Mouse (Mus musculus) liver, embryonic 15.5 days (tissue): ENCODE results near the gene Vinac1. TPM values are rescaled to one million over a fixed set of nuclear protein-coding genes. Genes with fewer than 3 reads are reported as not detected.
"Not testable (repeated sequence)": the region's sequence is repeated elsewhere in the genome, so short reads cannot be mapped to it uniquely, and the experiment has no call there.

Experiments
- ATAC-seq: fragments of 200-750 bp; cut with Nextera tagmentation; 2 replicates; pipeline ENCODE4 v1.8.0; 2017; ENCODE audit warnings: moderate number of reproducible peaks, mild to moderate bottlenecking, moderate library complexity; ENCODE audit not compliant: insufficient read depth
- H3K27ac ChIP-seq: fragments of 300-500 bp; sonication (generic); replicated peaks from 2 replicates; pipeline ENCODE4 v1.5.1; 2015; ENCODE audit warnings: mild to moderate bottlenecking, inconsistent platforms
- H3K27me3 ChIP-seq: fragments of 300-500 bp; sonication (generic); 2 replicates; pipeline ENCODE4 v1.6.1; 2015; ENCODE audit warnings: mild to moderate bottlenecking, inconsistent platforms
- H3K36me3 ChIP-seq: fragments of 300-500 bp; sonication (generic); replicated peaks from 2 replicates; pipeline ENCODE4 v1.6.1; 2015; ENCODE audit warnings: moderate library complexity, mild to moderate bottlenecking, inconsistent platforms
- H3K4me1 ChIP-seq: fragments of 300-500 bp; sonication (generic); replicated peaks from 2 replicates; pipeline ENCODE4 v1.6.1; 2015; ENCODE audit warnings: inconsistent platforms
- H3K4me2 ChIP-seq: fragments of 300-500 bp; sonication (generic); 2 replicates; pipeline ENCODE4 v1.6.1; 2015; ENCODE audit warnings: moderate library complexity, mild to moderate bottlenecking, inconsistent platforms
- H3K4me3 ChIP-seq: fragments of 300-500 bp; sonication (generic); replicated peaks from 2 replicates; pipeline ENCODE4 v1.5.1; 2015; ENCODE audit warnings: mild to moderate bottlenecking, inconsistent platforms
- H3K9ac ChIP-seq: fragments of 300-500 bp; sonication (generic); 2 replicates; pipeline ENCODE4 v1.6.1; 2015; ENCODE audit warnings: moderate library complexity, mild to moderate bottlenecking, inconsistent platforms
- H3K9me3 ChIP-seq: fragments of 300-500 bp; sonication (generic); replicated peaks from 2 replicates; pipeline ENCODE4 v1.6.1; 2016; ENCODE audit warnings: inconsistent platforms
- WGBS: fragments of 180-500 bp; shearing (Covaris S2); methylation state at CpG from one replicate; pipeline ENCODE4 v1.1.7; 2015; ENCODE audit warnings: mixed read lengths; ENCODE audit not compliant: insufficient replicate concordance; 5-methylcytosine and 5-hydroxymethylcytosine counted together
- polyA plus RNA-seq: library from polyadenylated mRNA; unstranded; fragments of >200 nt; fragmentation: Nextera tagmentation; extraction: Ambion mirVana; gene quantifications from 2 replicates; pipeline ENCODE4 v1.2.1, GENCODE M21; 2015

Gene Vinac1
- polyA plus RNA-seq, 1 experiment from 2014 or later = not detected

DNA sequence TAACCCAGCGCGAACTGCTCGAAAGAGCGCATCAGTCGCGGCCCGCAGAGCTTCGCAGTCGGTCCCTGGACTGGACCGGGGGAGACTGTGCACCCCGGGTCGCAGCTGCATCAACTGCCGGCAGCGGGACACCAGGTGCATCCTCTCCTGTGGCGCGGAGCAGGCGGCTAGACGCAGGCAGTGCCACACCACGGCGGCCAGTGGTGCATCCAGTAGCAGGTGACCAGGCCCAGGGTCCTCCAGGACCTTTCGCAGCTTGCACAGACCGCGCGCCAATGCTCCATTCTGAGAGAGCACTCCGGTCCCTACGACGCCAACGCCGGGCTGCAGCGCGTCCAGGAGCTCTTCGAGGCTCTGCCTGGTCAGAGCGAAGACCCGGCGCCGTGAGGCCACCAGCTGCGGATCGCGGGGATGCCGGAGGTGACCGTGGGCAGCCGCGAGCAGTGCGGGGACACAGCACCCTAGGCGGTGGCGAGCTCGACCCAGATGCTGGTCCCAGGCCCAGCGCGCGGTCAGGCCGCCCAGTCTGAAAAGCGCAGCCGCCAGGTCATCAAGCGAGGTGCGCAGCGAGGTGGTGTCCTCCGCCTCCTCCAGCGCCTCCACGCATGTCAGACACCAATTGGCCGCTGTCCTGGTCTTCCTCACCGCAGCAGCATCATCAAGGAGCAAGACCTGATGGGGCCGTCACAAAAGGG, 8.9 kb downstream of the Vinac1 start:
- Histone ChIP-seq H3K27me3 (peaks cover 75% of the 10 kb centered on the region), H3K4me2 (peak overlapping the region; percentile 54), H3K4me1 (peaks cover 9% of the 10 kb centered on the region), H3K27ac (no peak overlapping the region), H3K9me3 (no peaks in the 10 kb centered on the region), H3K9ac (no peak overlapping the region), H3K36me3 (no peaks in the 10 kb centered on the region), H3K4me3 (peak overlapping the region; percentile 12; the same call in 1 of the 2 replicates)
- no peak for ATAC-seq
- WGBS = 5% methylated on average over 62 of the region's 62 CpGs

- no peak overlapping the region for H3K9ac ChIP-seq
- no peak for ATAC-seq
- H3K9me3 ChIP-seq = no peaks in the 10 kb centered on the region
- H3K4me2 ChIP-seq = peak overlapping the region; percentile 54
- no peak overlapping the region for H3K27ac ChIP-seq
- H3K27me3 ChIP-seq = peaks cover 75% of the 10 kb centered on the region
- peaks cover 9% of the 10 kb centered on the region for H3K4me1 ChIP-seq
- 0 out of 2 replicates have a peak overlapping the region, but pooled peaks have one; percentile 12 for H3K4me3 ChIP-seq
- H3K36me3 ChIP-seq = no peaks in the 10 kb centered on the region
- WGBS = 28% methylated on average over 15 of the region's 15 CpGs
These were observed 9.5 kb downstream of the Vinac1 start for GRCm38 (mm10) chr2:129038426-129038936.

DNA sequence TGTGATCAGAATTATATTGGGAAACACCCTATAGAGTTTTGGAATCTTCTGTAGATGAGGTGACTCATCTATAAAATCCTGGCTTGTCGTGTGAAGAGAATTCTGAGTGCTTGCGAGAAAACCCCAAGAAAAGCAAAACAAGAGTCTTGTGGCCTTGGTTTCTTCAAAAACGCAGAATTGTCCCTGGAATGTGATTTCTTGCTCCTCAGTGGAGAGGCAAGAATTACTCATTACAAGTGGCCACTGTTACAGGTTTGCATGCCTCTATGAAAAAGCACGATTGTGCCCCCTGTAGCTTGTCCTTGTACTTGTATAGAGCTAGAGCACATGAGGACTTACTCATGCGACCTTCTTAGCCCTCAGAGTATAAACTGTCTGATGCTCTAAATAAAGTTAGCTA, 12.6 kb downstream of the Vinac1 start:
- 65% methylated on average over 5 of the region's 5 CpGs for WGBS
- Histone ChIP-seq H3K4me3 (no peak overlapping the region), H3K9ac (no peak overlapping the region), H3K27ac (no peak overlapping the region), H3K4me2 (no peak overlapping the region), H3K4me1 (peaks cover 9% of the 10 kb centered on the region), H3K27me3 (peaks cover 59% of the 10 kb centered on the region), H3K9me3 (no peaks in the 10 kb centered on the region), H3K36me3 (no peaks in the 10 kb centered on the region)
- ATAC-seq = no peak

GRCm38 (mm10) chr2:129024820-129025219, 23.2 kb downstream of the Vinac1 start:
- H3K4me2 ChIP-seq = no peak overlapping the region
- no peak overlapping the region for H3K4me3 ChIP-seq
- H3K9ac ChIP-seq = no peak overlapping the region
- H3K9me3 ChIP-seq = no peaks in the 10 kb centered on the region
- WGBS = 60% methylated on average over 9 of the region's 9 CpGs
- no peaks in the 10 kb centered on the region for H3K4me1 ChIP-seq
- no peaks in the 10 kb centered on the region for H3K27me3 ChIP-seq
- ATAC-seq = no peak
- no peaks in the 10 kb centered on the region for H3K36me3 ChIP-seq
- H3K27ac ChIP-seq = no peak overlapping the region

- Histone ChIP-seq H3K9me3 (no peaks in the 10 kb centered on the region), H3K4me1 (no peaks in the 10 kb centered on the region), H3K4me2 (no peak overlapping the region), H3K27me3 (no peaks in the 10 kb centered on the region), H3K27ac (no peak overlapping the region), H3K4me3 (no peak overlapping the region), H3K36me3 (no peaks in the 10 kb centered on the region), H3K9ac (no peak overlapping the region)
- no peak for ATAC-seq
- 79% methylated on average over 2 of the region's 2 CpGs for WGBS
These were observed 27.9 kb downstream of the Vinac1 start for GRCm38 (mm10) chr2:129020106-129020505.

DNA sequence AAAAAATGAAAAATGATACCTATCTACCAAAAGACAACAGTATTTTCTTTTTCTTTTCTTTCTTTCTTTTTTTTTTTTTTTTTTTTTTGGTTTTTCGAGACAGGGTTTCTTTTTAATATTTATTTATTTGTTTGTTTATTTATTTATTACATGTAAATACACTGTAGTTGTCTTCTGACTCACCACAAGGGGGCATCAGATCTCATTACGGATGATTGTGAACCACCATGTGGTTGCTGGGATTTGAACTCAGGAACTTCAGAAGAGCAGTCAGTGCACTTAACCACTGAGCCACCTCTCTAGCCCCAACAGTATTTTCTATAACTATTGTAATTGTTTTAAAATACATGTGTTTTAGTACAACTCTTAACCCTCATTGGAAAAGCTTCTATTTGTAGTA, 39.1 kb downstream of the Vinac1 start:
- not testable (repeated sequence) for H3K9me3 ChIP-seq, H3K9ac ChIP-seq, H3K36me3 ChIP-seq, H3K4me1 ChIP-seq, H3K27me3 ChIP-seq, H3K27ac ChIP-seq, ATAC-seq, H3K4me2 ChIP-seq, H3K4me3 ChIP-seq
- 57% methylated on average over 2 of the region's 2 CpGs for WGBS

GRCm38 (mm10) chr2:129006194-129006749, 41.7 kb downstream of the Vinac1 start:
- peak; percentile 71 for ATAC-seq
- H3K36me3 ChIP-seq = no peaks in the 10 kb centered on the region
- peak overlapping the region; percentile 39; the same call in 1 of the 2 replicates for H3K27ac ChIP-seq
- no peak overlapping the region for H3K9ac ChIP-seq
- no peaks in the 10 kb centered on the region for H3K27me3 ChIP-seq
- no peak overlapping the region for H3K4me3 ChIP-seq
- 17% methylated on average over 4 of the region's 4 CpGs for WGBS
- H3K9me3 ChIP-seq = no peaks in the 10 kb centered on the region
- peak overlapping the region; percentile 13; the same call in 1 of the 2 replicates for H3K4me2 ChIP-seq
- peaks cover 5% of the 10 kb centered on the region; the same call in 1 of the 2 replicates for H3K4me1 ChIP-seq

DNA sequence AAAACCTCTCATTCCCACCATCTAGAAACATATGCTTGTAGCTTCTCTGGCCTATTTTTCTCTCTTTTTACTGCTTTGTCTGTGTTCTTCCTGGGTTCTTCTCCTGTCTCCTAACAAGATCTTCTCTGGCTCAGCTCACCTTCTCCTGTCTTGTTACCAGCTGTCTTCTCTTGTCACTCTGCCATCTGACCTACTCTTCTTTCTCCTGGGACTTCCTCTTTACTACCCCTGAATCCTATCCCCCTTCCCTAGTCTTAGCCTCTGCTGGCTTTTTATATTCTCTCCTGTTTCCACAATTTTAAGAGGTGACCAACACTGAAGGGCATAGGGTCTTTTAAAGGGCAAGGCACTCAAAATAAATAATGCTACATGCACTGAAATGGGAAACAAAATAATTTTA, 43.1 kb downstream of the Vinac1 start:
- H3K4me1 ChIP-seq = 0 out of 2 replicates have a peak, but pooled peaks cover 5% of the 10 kb centered on the region
- H3K27ac ChIP-seq = no peak overlapping the region
- no peaks in the 10 kb centered on the region for H3K36me3 ChIP-seq
- H3K9me3 ChIP-seq = no peaks in the 10 kb centered on the region
- ATAC-seq = no peak
- H3K9ac ChIP-seq = no peak overlapping the region
- no peak overlapping the region for H3K4me2 ChIP-seq
- H3K4me3 ChIP-seq = no peak overlapping the region
- no peaks in the 10 kb centered on the region for H3K27me3 ChIP-seq

GRCm38 (mm10) chr2:128984746-128985145, 63.2 kb downstream of the Vinac1 start:
- no peak for ATAC-seq
- Histone ChIP-seq H3K36me3 (no peaks in the 10 kb centered on the region), H3K27me3 (no peaks in the 10 kb centered on the region), H3K27ac (no peak overlapping the region), H3K4me1 (no peaks in the 10 kb centered on the region), H3K9me3 (no peaks in the 10 kb centered on the region), H3K4me3 (no peak overlapping the region), H3K4me2 (no peak overlapping the region), H3K9ac (no peak overlapping the region)
- WGBS = 73% methylated on average over 3 of the region's 3 CpGs

DNA sequence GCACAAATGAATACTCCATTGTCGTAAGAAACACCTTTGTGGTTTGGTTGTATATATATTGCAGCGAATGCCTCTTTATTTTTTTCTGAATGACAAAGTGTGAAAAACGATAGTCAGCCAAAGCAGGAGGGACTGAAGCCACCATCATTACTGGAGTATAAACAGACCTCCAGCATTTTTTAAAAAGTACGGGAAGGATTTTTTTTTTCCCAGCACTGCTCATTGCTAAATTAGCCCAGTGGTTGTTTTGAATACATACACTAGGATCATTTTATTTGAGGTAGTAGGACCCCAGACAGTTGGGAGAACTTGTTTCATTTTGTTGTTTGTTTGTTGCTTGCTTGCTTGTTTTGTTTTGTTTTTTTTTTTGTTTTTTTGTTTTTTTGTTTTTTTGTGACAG, 72.4 kb downstream of the Vinac1 start:
- no peaks in the 10 kb centered on the region for H3K36me3 ChIP-seq
- no peak overlapping the region for H3K4me3 ChIP-seq
- no peak overlapping the region for H3K27ac ChIP-seq
- H3K9ac ChIP-seq = no peak overlapping the region
- H3K4me1 ChIP-seq = no peaks in the 10 kb centered on the region; the same call in 1 of the 2 replicates
- H3K27me3 ChIP-seq = no peaks in the 10 kb centered on the region
- 74% methylated on average over 4 of the region's 4 CpGs for WGBS
- no peak for ATAC-seq
- no peak overlapping the region for H3K4me2 ChIP-seq
- H3K9me3 ChIP-seq = no peaks in the 10 kb centered on the region
